Mouse (Mus musculus) midbrain, postnatal 0 days (tissue): Measurements from ENCODE around the gene Kcnq1. TPM values are rescaled to one million over a fixed set of nuclear protein-coding genes. Genes with fewer than 3 reads are reported as not detected.

Experiments used
- ATAC-seq: fragments of 200-750 bp; cut with Nextera tagmentation; 2 replicates; pipeline ENCODE4 v1.8.0; 2017; ENCODE audit warnings: moderate number of reproducible peaks, mild to moderate bottlenecking, moderate TSS enrichment, moderate library complexity; ENCODE audit not compliant: low FRiP score
- DNase-seq: peaks from one replicate; pipeline ENCODE4 v3.0.0-alpha.2; 2015; ENCODE audit warnings: low spot score
- H3K27ac ChIP-seq: fragments of 300-500 bp; sonication (generic); 2 replicates; pipeline ENCODE4 v1.5.1; 2014; ENCODE audit warnings: low read depth, mild to moderate bottlenecking, low read length, mixed read lengths
- H3K27me3 ChIP-seq: fragments of 300-500 bp; sonication (generic); 2 replicates; pipeline ENCODE4 v1.6.1; 2014; ENCODE audit warnings: low read length, control low read depth, mixed read lengths; ENCODE audit not compliant: insufficient read depth
- H3K36me3 ChIP-seq: fragments of 300-500 bp; sonication (generic); 2 replicates; pipeline ENCODE4 v1.6.1; 2014; ENCODE audit warnings: low read length, control low read depth, mixed read lengths; ENCODE audit not compliant: insufficient read depth
- H3K4me1 ChIP-seq: fragments of 300-500 bp; sonication (generic); 2 replicates; pipeline ENCODE4 v1.6.1; 2014; ENCODE audit warnings: mild to moderate bottlenecking, control low read depth, antibody characterized with exemption, low read length, mixed read lengths; ENCODE audit not compliant: insufficient read depth
- H3K4me2 ChIP-seq: fragments of 300-500 bp; sonication (generic); 2 replicates; pipeline ENCODE4 v1.6.1; 2014; ENCODE audit warnings: low read depth, mild to moderate bottlenecking, low read length, mixed read lengths; ENCODE audit not compliant: poor library complexity, severe bottlenecking
- H3K4me3 ChIP-seq: fragments of 300-500 bp; sonication (generic); 2 replicates; pipeline ENCODE4 v1.5.1; 2014; ENCODE audit warnings: low read depth, mild to moderate bottlenecking, low read length, moderate library complexity
- H3K9ac ChIP-seq: fragments of 300-500 bp; sonication (generic); replicated peaks from 2 replicates; pipeline ENCODE4 v1.6.1; 2014; ENCODE audit warnings: mild to moderate bottlenecking, low read length, moderate library complexity, mixed read lengths; ENCODE audit not compliant: poor library complexity, severe bottlenecking
- H3K9me3 ChIP-seq: fragments of 300-500 bp; sonication (generic); 2 replicates; pipeline ENCODE4 v1.6.1; 2016; ENCODE audit warnings: low read length, control low read depth
- CTCF ChIP-seq: IDR thresholded peaks from 2 replicates; pipeline ENCODE4 v1.5.1; 2016; ENCODE audit warnings: antibody characterized with exemption, mild to moderate bottlenecking
- WGBS: fragments of 180-500 bp; shearing (Covaris S2); extraction: QIAGEN DNeasy Blood & Tissue Kit; methylation state at CpG from one replicate; pipeline ENCODE4 v1.1.7; 2014; 5-methylcytosine and 5-hydroxymethylcytosine counted together
- polyA plus RNA-seq: library from polyadenylated mRNA; unstranded; fragments of >200 nt; fragmentation: Nextera tagmentation; extraction: Ambion mirVana; gene quantifications from 2 replicates; pipeline ENCODE4 v1.2.1, GENCODE M21; 2015
- total RNA-seq: library from RNA; depleted of rRNA; stranded (reverse); fragments of >200 nt; gene quantifications from 2 replicates; pipeline ENCODE4 v1.2.3, GENCODE M21; 2014

Gene Kcnq1
- total and polyA plus RNA-seq, 2 experiments from 2014 or later, result 0.44 to 1.2 TPM

GRCm38 (mm10) chr7:143461294-143461870 is 355.2 kb downstream of the Kcnq1 start:
- no peak for TF ChIP-seq CTCF
- H3K4me3 ChIP-seq, result peak overlapping the region; percentile 44
- no peaks in the 10 kb centered on the region for H3K27me3 ChIP-seq
- ATAC-seq (peak; percentile 17; the same call in 1 of the 2 replicates), DNase-seq (no peak)
- WGBS, result 35% methylated on average over 18 of the region's 32 CpGs
- H3K36me3 ChIP-seq, result no peaks in the 10 kb centered on the region
- no peak overlapping the region for H3K27ac ChIP-seq
- H3K4me1 ChIP-seq, result no peaks in the 10 kb centered on the region
- H3K4me2 ChIP-seq, result peak overlapping the region; percentile 56
- no peak overlapping the region for H3K9ac ChIP-seq
- peaks cover 8% of the 10 kb centered on the region; the same call in 1 of the 2 replicates for H3K9me3 ChIP-seq

GRCm38 (mm10) chr7:143461920-143462319 is 355.8 kb downstream of the Kcnq1 start:
- H3K4me2 ChIP-seq, result no peak overlapping the region
- H3K4me3 ChIP-seq, result no peak overlapping the region
- peaks cover 8% of the 10 kb centered on the region; the same call in 1 of the 2 replicates for H3K9me3 ChIP-seq
- 56% methylated on average over 6 of the region's 11 CpGs for WGBS
- no peaks in the 10 kb centered on the region for H3K4me1 ChIP-seq
- ATAC-seq (no peak), DNase-seq (no peak)
- no peak for TF ChIP-seq CTCF
- no peak overlapping the region for H3K9ac ChIP-seq
- no peaks in the 10 kb centered on the region for H3K36me3 ChIP-seq
- H3K27me3 ChIP-seq, result no peaks in the 10 kb centered on the region
- H3K27ac ChIP-seq, result no peak overlapping the region

- no peak for DNase-seq
- no peak for ATAC-seq
- Histone ChIP-seq H3K4me1 (peaks cover under 1% of the 10 kb centered on the region; the same call in 1 of the 2 replicates), H3K36me3 (no peaks in the 10 kb centered on the region), H3K4me3 (no peak overlapping the region), H3K27ac (no peak overlapping the region), H3K4me2 (no peak overlapping the region), H3K9ac (no peak overlapping the region; the same call in 1 of the 2 replicates), H3K27me3 (no peaks in the 10 kb centered on the region), H3K9me3 (peaks cover 8% of the 10 kb centered on the region; the same call in 1 of the 2 replicates)
- TF ChIP-seq CTCF, result no peak
- 85% methylated on average over 5 of the region's 5 CpGs for WGBS
Measured at GRCm38 (mm10) chr7:143462516-143462915, 356.4 kb downstream of the Kcnq1 start.

GRCm38 (mm10) chr7:143463865-143464415 is 357.8 kb downstream of the Kcnq1 start:
- DNase-seq (peak; percentile 84), ATAC-seq (no peak)
- no peaks in the 10 kb centered on the region for H3K27me3 ChIP-seq
- no peak overlapping the region for H3K4me2 ChIP-seq
- TF ChIP-seq CTCF, result peak; percentile 90
- no peak overlapping the region for H3K27ac ChIP-seq
- peaks cover 3% of the 10 kb centered on the region for H3K4me1 ChIP-seq
- H3K9me3 ChIP-seq, result peaks cover 8% of the 10 kb centered on the region; the same call in 1 of the 2 replicates
- H3K36me3 ChIP-seq, result no peaks in the 10 kb centered on the region
- WGBS, result 34% methylated on average over 11 of the region's 11 CpGs
- H3K9ac ChIP-seq, result no peak overlapping the region
- no peak overlapping the region for H3K4me3 ChIP-seq

- Histone ChIP-seq H3K36me3 (no peaks in the 10 kb centered on the region), H3K4me1 (peaks cover 3% of the 10 kb centered on the region), H3K4me2 (peak overlapping the region; percentile 61), H3K4me3 (peak overlapping the region; percentile 32), H3K9ac (peak overlapping the region; percentile 50; the same call in 1 of the 2 replicates), H3K27me3 (no peaks in the 10 kb centered on the region), H3K27ac (no peak overlapping the region), H3K9me3 (peaks cover 7% of the 10 kb centered on the region; the same call in 1 of the 2 replicates)
- TF ChIP-seq CTCF, result no peak
- WGBS, result 30% methylated on average over 52 of the region's 56 CpGs
- peak; percentile 28; the same call in 1 of the 2 replicates for ATAC-seq
- DNase-seq, result peak; percentile 41
Measured at GRCm38 (mm10) chr7:143464811-143465560, 358.8 kb downstream of the Kcnq1 start.
